Mouse (Mus musculus): Measurements from ENCODE around the gene Sec23ip. TPM values are rescaled to one million over a fixed set of nuclear protein-coding genes. Genes with fewer than 3 reads are reported as not detected.

Gene Sec23ip
- polyA plus RNA-seq, 1 experiment from 2014 or later, result 37.5 TPM

DNA sequence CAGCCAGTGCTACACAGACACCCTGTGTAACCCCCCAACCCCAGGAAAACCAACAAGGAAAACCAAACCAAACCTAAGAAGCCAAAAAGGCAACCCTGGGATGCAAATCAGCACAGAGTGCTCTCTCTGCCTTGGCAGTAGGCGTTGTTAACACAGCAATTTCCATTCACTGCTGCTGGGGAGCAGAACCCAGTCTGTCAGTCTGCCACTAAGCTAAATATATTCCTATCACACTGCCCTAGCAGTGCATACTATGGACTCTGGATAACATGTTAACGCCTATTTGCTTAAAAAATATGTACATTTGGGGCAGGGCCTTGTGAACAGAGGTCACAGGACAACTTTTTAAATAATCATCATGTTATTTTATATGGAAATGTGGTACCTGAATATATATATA, 13.2 kb upstream of the Sec23ip start:
- H3K27ac ChIP-seq (ENCODE audit: low read length), result peak overlapping the region; percentile 17; the same call in 1 of the 2 replicates
- H3K4me1 ChIP-seq (replicated peaks; ENCODE audit: control insufficient read depth, insufficient read depth, low read length), result peaks cover 23% of the 10 kb centered on the region

DNA sequence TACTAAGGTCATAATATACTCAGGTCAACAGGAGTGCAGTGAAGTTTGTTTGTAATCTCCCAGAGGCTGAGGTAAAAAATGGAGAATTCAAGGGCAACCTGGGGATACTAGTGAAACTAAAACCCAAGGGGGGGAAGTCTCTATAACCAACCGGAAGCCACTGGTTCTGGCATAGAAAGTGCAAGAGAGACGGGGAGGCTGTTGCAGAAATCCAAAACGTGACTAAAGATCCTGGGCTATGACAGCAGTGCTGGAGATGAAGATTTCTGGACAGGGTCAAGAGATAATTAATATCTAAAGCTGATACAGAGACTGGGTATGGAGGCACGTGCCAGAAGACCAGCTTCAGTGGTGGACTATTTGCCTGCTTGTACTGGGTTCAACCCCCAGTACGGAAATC, 6.7 kb upstream of the Sec23ip start:
- no peak overlapping the region for H3K27ac ChIP-seq (ENCODE audit: low read length)
- H3K4me1 ChIP-seq (replicated peaks; ENCODE audit: control insufficient read depth, insufficient read depth, low read length), result peaks cover 20% of the 10 kb centered on the region
- H3K4me3 ChIP-seq (replicated peaks; ENCODE audit: low read length), result 0 out of 2 replicates have a peak overlapping the region, but pooled peaks have one; percentile 92
- peaks cover 4% of the 10 kb centered on the region; the same call in 1 of the 2 replicates for H3K27me3 ChIP-seq (replicated peaks; ENCODE audit: control insufficient read depth, insufficient read depth, low read length)
- peaks cover 3% of the 10 kb centered on the region; the same call in 1 of the 2 replicates for H3K36me3 ChIP-seq (ENCODE audit: control insufficient read depth, insufficient read depth)
- no peaks in the 10 kb centered on the region for H3K9me3 ChIP-seq (ENCODE audit: control insufficient read depth, low read length)
- 78% methylated on average over 5 of the region's 5 CpGs for WGBS
- no peak overlapping the region for H3K9ac ChIP-seq (replicated peaks; ENCODE audit: low read depth, low read length)
- no peak overlapping the region; the same call in 1 of the 2 replicates for H3K4me2 ChIP-seq (ENCODE audit: low read length)
- no peak for ATAC-seq

More for the DNA sequence above, 13.2 kb upstream of the Sec23ip start:
- Histone ChIP-seq H3K9me3 (ENCODE audit: control insufficient read depth, low read length) (no peaks in the 10 kb centered on the region), H3K27me3 (replicated peaks; ENCODE audit: control insufficient read depth, insufficient read depth, low read length) (no peaks in the 10 kb centered on the region), H3K4me3 (replicated peaks; ENCODE audit: low read length) (no peak overlapping the region), H3K9ac (replicated peaks; ENCODE audit: low read depth, low read length) (no peak overlapping the region), H3K36me3 (ENCODE audit: control insufficient read depth, insufficient read depth) (peaks cover 3% of the 10 kb centered on the region; the same call in 1 of the 2 replicates), H3K4me2 (ENCODE audit: low read length) (no peak overlapping the region)
- 59% methylated on average over 2 of the region's 2 CpGs for whole genome bisulfite sequencing
- peak; percentile 55; the same call in 1 of the 2 replicates for ATAC-seq

- H3K27me3 ChIP-seq (replicated peaks; ENCODE audit: control insufficient read depth, insufficient read depth, low read length), result peaks cover 7% of the 10 kb centered on the region; the same call in 1 of the 2 replicates
- H3K4me3 ChIP-seq (replicated peaks; ENCODE audit: low read length), result peak overlapping the region; percentile 92
- peaks cover 22% of the 10 kb centered on the region for H3K4me1 ChIP-seq (replicated peaks; ENCODE audit: control insufficient read depth, insufficient read depth, low read length)
- peak overlapping the region; percentile 95 for H3K9ac ChIP-seq (replicated peaks; ENCODE audit: low read depth, low read length)
- peak overlapping the region; percentile 91 for H3K4me2 ChIP-seq (ENCODE audit: low read length)
- no peak for ATAC-seq
- H3K27ac ChIP-seq (ENCODE audit: low read length), result no peak overlapping the region
- WGBS, result under 1% methylated on average over 15 of the region's 15 CpGs
- peaks cover 3% of the 10 kb centered on the region; the same call in 1 of the 2 replicates for H3K36me3 ChIP-seq (ENCODE audit: control insufficient read depth, insufficient read depth)
- no peaks in the 10 kb centered on the region for H3K9me3 ChIP-seq (ENCODE audit: control insufficient read depth, low read length)
Observed at GRCm38 (mm10) chr7:128739116-128739461, 5.7 kb upstream of the Sec23ip start.

GRCm38 (mm10) chr7:128739462-128740277, 5.1 kb upstream of the Sec23ip start:
- H3K4me3 ChIP-seq (replicated peaks; ENCODE audit: low read length), result peak overlapping the region; percentile 92
- H3K27ac ChIP-seq (ENCODE audit: low read length), result peak overlapping the region; percentile 84
- H3K36me3 ChIP-seq (ENCODE audit: control insufficient read depth, insufficient read depth), result peaks cover under 1% of the 10 kb centered on the region; the same call in 1 of the 2 replicates
- peak; percentile 41 for ATAC-seq
- H3K27me3 ChIP-seq (replicated peaks; ENCODE audit: control insufficient read depth, insufficient read depth, low read length), result peaks cover 7% of the 10 kb centered on the region; the same call in 1 of the 2 replicates
- H3K4me2 ChIP-seq (ENCODE audit: low read length), result peak overlapping the region; percentile 91
- H3K9me3 ChIP-seq (ENCODE audit: control insufficient read depth, low read length), result no peaks in the 10 kb centered on the region
- H3K4me1 ChIP-seq (replicated peaks; ENCODE audit: control insufficient read depth, insufficient read depth, low read length), result peaks cover 23% of the 10 kb centered on the region
- 0% methylated on average over 62 of the region's 80 CpGs for WGBS
- H3K9ac ChIP-seq (replicated peaks; ENCODE audit: low read depth, low read length), result peak overlapping the region; percentile 95

GRCm38 (mm10) chr7:128740334-128740733, 4.4 kb upstream of the Sec23ip start, which contains the start of gene Mcmbp:
Mcmbp (minus strand) TSS chr7:128740495.
- Histone ChIP-seq H3K9me3 (ENCODE audit: control insufficient read depth, low read length) (no peaks in the 10 kb centered on the region), H3K4me1 (replicated peaks; ENCODE audit: control insufficient read depth, insufficient read depth, low read length) (peaks cover 24% of the 10 kb centered on the region), H3K36me3 (ENCODE audit: control insufficient read depth, insufficient read depth) (no peaks in the 10 kb centered on the region), H3K27me3 (replicated peaks; ENCODE audit: control insufficient read depth, insufficient read depth, low read length) (peaks cover 7% of the 10 kb centered on the region; the same call in 1 of the 2 replicates), H3K27ac (ENCODE audit: low read length) (peak within 1 kb of the TSS; percentile 84), H3K9ac (replicated peaks; ENCODE audit: low read depth, low read length) (peak within 1 kb of the TSS; percentile 95), H3K4me3 (replicated peaks; ENCODE audit: low read length) (peak within 1 kb of the TSS; percentile 92), H3K4me2 (ENCODE audit: low read length) (peak within 1 kb of the TSS; percentile 91)
- WGBS, result under 1% methylated on average over 32 of the region's 35 CpGs
- ATAC-seq, result peak; percentile 87

DNA sequence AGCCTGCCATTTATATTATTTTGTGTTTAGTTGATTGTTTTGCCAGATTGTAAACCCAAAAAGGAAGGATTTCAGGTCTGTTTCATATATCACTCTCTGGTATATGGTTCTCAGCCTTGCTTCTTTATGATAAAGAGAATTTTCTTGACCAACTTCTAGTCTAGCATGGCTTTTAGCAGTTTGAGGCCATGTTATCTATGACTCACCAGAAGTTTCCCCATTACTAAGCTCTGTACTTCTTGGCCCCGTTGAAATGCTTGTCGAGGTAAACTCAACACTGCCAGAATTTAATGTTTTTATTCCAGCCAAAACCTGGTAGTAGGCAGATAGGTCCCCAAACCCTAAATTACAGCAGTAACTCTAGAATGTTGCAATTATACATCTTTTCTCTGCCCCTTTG, 845 bp upstream of the Sec23ip start:
- Histone ChIP-seq H3K4me2 (ENCODE audit: low read length) (peak overlapping the region; percentile 76), H3K9me3 (ENCODE audit: control insufficient read depth, low read length) (no peaks in the 10 kb centered on the region), H3K4me3 (replicated peaks; ENCODE audit: low read length) (peak overlapping the region; percentile 89), H3K4me1 (replicated peaks; ENCODE audit: control insufficient read depth, insufficient read depth, low read length) (peaks cover 28% of the 10 kb centered on the region), H3K27me3 (replicated peaks; ENCODE audit: control insufficient read depth, insufficient read depth, low read length) (peaks cover 7% of the 10 kb centered on the region; the same call in 1 of the 2 replicates), H3K9ac (replicated peaks; ENCODE audit: low read depth, low read length) (no peak overlapping the region), H3K36me3 (ENCODE audit: control insufficient read depth, insufficient read depth) (no peaks in the 10 kb centered on the region), H3K27ac (ENCODE audit: low read length) (no peak overlapping the region)
- ATAC-seq, result no peak
- WGBS, result 65% methylated on average over 2 of the region's 2 CpGs

DNA sequence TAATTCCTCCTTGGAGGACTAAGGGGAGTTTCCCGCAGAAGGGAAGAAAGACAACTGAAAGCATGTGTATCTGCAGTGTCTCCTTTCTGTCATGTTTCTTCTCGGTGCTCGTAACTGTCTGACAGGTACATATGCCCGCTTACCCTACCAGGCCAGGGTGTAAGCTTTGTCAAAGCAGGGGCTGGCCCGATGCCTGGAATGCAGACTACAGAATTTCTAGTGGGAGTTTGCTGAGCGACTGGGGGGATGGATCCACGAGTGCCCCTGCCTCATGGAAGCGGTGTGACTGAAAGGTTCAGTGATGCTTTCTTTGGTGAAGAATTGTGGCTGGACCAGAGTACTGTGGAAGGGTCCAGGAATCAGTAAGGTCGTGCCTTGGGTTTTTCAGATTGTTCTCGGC, 1.4 kb downstream of the Sec23ip start:
- H3K9me3 ChIP-seq (ENCODE audit: control insufficient read depth, low read length), result no peaks in the 10 kb centered on the region
- no peak overlapping the region; the same call in 1 of the 2 replicates for H3K9ac ChIP-seq (replicated peaks; ENCODE audit: low read depth, low read length)
- H3K4me3 ChIP-seq (replicated peaks; ENCODE audit: low read length), result no peak overlapping the region
- no peak for ATAC-seq
- H3K4me2 ChIP-seq (ENCODE audit: low read length), result peak overlapping the region; percentile 88
- peaks cover 7% of the 10 kb centered on the region; the same call in 1 of the 2 replicates for H3K27me3 ChIP-seq (replicated peaks; ENCODE audit: control insufficient read depth, insufficient read depth, low read length)
- H3K27ac ChIP-seq (ENCODE audit: low read length), result no peak overlapping the region
- no peaks in the 10 kb centered on the region; the same call in 1 of the 2 replicates for H3K36me3 ChIP-seq (ENCODE audit: control insufficient read depth, insufficient read depth)
- H3K4me1 ChIP-seq (replicated peaks; ENCODE audit: control insufficient read depth, insufficient read depth, low read length), result peaks cover 21% of the 10 kb centered on the region
- WGBS, result 87% methylated on average over 10 of the region's 10 CpGs

- WGBS, result 72% methylated on average over 3 of the region's 3 CpGs
- no peak for ATAC-seq
- Histone ChIP-seq H3K4me2 (ENCODE audit: low read length) (no peak overlapping the region), H3K27ac (ENCODE audit: low read length) (no peak overlapping the region), H3K27me3 (replicated peaks; ENCODE audit: control insufficient read depth, insufficient read depth, low read length) (no peaks in the 10 kb centered on the region), H3K36me3 (ENCODE audit: control insufficient read depth, insufficient read depth) (peaks cover 6% of the 10 kb centered on the region), H3K4me1 (replicated peaks; ENCODE audit: control insufficient read depth, insufficient read depth, low read length) (peaks cover 21% of the 10 kb centered on the region), H3K4me3 (replicated peaks; ENCODE audit: low read length) (no peak overlapping the region), H3K9ac (replicated peaks; ENCODE audit: low read depth, low read length) (no peak overlapping the region), H3K9me3 (ENCODE audit: control insufficient read depth, low read length) (no peaks in the 10 kb centered on the region)
Observed at GRCm38 (mm10) chr7:128748758-128749157, 4.0 kb downstream of the Sec23ip start.

DNA sequence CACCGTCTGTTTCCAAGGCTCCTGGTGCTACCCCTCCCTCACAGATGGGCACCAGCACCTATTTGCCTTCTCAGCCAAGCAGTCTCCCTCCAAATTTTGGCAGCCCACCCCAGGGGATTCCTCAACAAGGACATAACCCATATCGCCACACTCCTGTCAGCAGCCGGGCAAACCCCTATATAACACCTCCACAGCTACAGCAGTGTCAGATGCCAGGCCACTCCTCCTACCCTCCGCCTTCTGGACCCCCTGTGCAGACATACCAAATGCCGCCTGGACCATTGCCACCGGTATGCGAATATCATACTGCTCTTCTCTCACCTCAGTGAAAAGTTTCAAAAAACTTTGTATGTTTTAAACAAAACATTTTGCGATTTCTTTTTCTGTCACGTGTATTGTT, 5.6 kb downstream of the Sec23ip start:
- H3K4me3 ChIP-seq (replicated peaks; ENCODE audit: low read length), result no peak overlapping the region
- peaks cover 17% of the 10 kb centered on the region for H3K4me1 ChIP-seq (replicated peaks; ENCODE audit: control insufficient read depth, insufficient read depth, low read length)
- H3K4me2 ChIP-seq (ENCODE audit: low read length), result no peak overlapping the region
- WGBS, result 85% methylated on average over 9 of the region's 9 CpGs
- no peaks in the 10 kb centered on the region for H3K27me3 ChIP-seq (replicated peaks; ENCODE audit: control insufficient read depth, insufficient read depth, low read length)
- no peak for ATAC-seq
- no peaks in the 10 kb centered on the region for H3K9me3 ChIP-seq (ENCODE audit: control insufficient read depth, low read length)
- no peak overlapping the region for H3K9ac ChIP-seq (replicated peaks; ENCODE audit: low read depth, low read length)
- H3K36me3 ChIP-seq (ENCODE audit: control insufficient read depth, insufficient read depth), result peaks cover 18% of the 10 kb centered on the region
- H3K27ac ChIP-seq (ENCODE audit: low read length), result no peak overlapping the region
